Mouse (Mus musculus) adrenal gland, postnatal 25 days (tissue): ENCODE results near the gene Olfr109. TPM values are rescaled to one million over a fixed set of nuclear protein-coding genes. Genes with fewer than 3 reads are reported as not detected.

Source experiments
- DNase-seq: peaks from one replicate; pipeline ENCODE4 v3.0.0; 2021; ENCODE audit warnings: mixed read lengths
- long read RNA-seq: library from polyadenylated mRNA; stranded (forward); transcript quantifications from one replicate; pipeline ENCODE4 v2.0.0, GENCODE M21; 2021
- total RNA-seq: library from RNA; stranded (reverse); gene quantifications from 2 replicates; pipeline ENCODE4 v1.2.3, GENCODE M21; 2021

Gene Olfr109
- not detected in 2 replicates for total RNA-seq
- long read RNA-seq: 0 reads

- no peak for DNase-seq
Observed at GRCm38 (mm10) chr17:37458616-37459015, at the start of gene Olfr109. TSS of gene Olfr109 (plus strand) at chr17:37458916.

- DNase-seq: no peak
Observed at GRCm38 (mm10) chr17:37413380-37413779, 45.3 kb upstream of the Olfr109 start.

GRCm38 (mm10) chr17:37445180-37445579, 13.5 kb upstream of the Olfr109 start, which contains the start of gene Olfr108:
TSS of gene Olfr108 (plus strand) at chr17:37445480.
- DNase-seq: no peak

GRCm38 (mm10) chr17:37483452-37483851, 24.7 kb downstream of the Olfr109 start, which contains the start of gene H2-M2:
TSS of gene H2-M2 (minus strand) at chr17:37483552.
- no peak for DNase-seq

- no peak for DNase-seq
Observed at GRCm38 (mm10) chr17:37491930-37492518, 33.3 kb downstream of the Olfr109 start, which contains the start of gene Olfr110. TSS of gene Olfr110 (plus strand) at chr17:37492468.

GRCm38 (mm10) chr17:37507730-37508129, 49.0 kb downstream of the Olfr109 start, which contains the start of gene Olfr111:
TSS of gene Olfr111 (plus strand) at chr17:37508030.
- no peak for DNase-seq

Other genes starting within 250 kb of the Olfr109 start
- not detected in 2 replicates for gene Olfr95, start 245.8 kb upstream of the Olfr109 start, total RNA-seq
- not detected in 2 replicates for gene Olfr96, start 238.8 kb upstream of the Olfr109 start, total RNA-seq
- gene Olfr97, start 221.6 kb upstream of the Olfr109 start, total RNA-seq: not detected in 2 replicates
- gene Olfr98, start 195.2 kb upstream of the Olfr109 start, total RNA-seq: not detected in 2 replicates
- 2.6 and 5.4 TPM in 2 replicates for gene H2-M3, start 188.7 kb upstream of the Olfr109 start, total RNA-seq
- gene Olfr99, start 175.5 kb upstream of the Olfr109 start, total RNA-seq: not detected in 2 replicates
- not detected in 2 replicates for gene Olfr101, start 154.6 kb upstream of the Olfr109 start, total RNA-seq
- gene Olfr102, start 141.9 kb upstream of the Olfr109 start, total RNA-seq: not detected in 2 replicates
- gene Olfr103, start 119.2 kb upstream of the Olfr109 start, total RNA-seq: not detected in 2 replicates
- not detected in 2 replicates for gene Olfr104-ps, start 99.3 kb upstream of the Olfr109 start, total RNA-seq
- not detected in 2 replicates for gene Olfr105-ps, start 79.9 kb upstream of the Olfr109 start, total RNA-seq
- gene Olfr106-ps, start 68.5 kb upstream of the Olfr109 start, total RNA-seq: not detected in 2 replicates
- not detected in 2 replicates for gene Olfr107, start 59.7 kb upstream of the Olfr109 start, total RNA-seq
- gene Olfr108, start 13.4 kb upstream of the Olfr109 start, total RNA-seq: not detected in 2 replicates
- gene H2-M2, start 24.6 kb downstream of the Olfr109 start, total RNA-seq: not detected in 2 replicates
- not detected in 2 replicates for gene Olfr110, start 33.6 kb downstream of the Olfr109 start, total RNA-seq
- gene Olfr111, start 49.1 kb downstream of the Olfr109 start, total RNA-seq: 0.39 TPM in 1 of 2 replicates, not detected in the other
- gene Olfr112, start 110.5 kb downstream of the Olfr109 start, total RNA-seq: not detected in 2 replicates
- not detected in 2 replicates for gene Olfr113, start 118.7 kb downstream of the Olfr109 start, total RNA-seq
- gene Olfr114, start 133.8 kb downstream of the Olfr109 start, total RNA-seq: not detected in 2 replicates
- not detected in 2 replicates for gene Olfr115, start 168.2 kb downstream of the Olfr109 start, total RNA-seq
- not detected in 2 replicates for gene Olfr116, start 168.3 kb downstream of the Olfr109 start, total RNA-seq
- not detected in 2 replicates for gene Olfr117, start 204.9 kb downstream of the Olfr109 start, total RNA-seq
- not detected in 2 replicates for gene Olfr118, start 208.1 kb downstream of the Olfr109 start, total RNA-seq
- gene Olfr119, start 237.6 kb downstream of the Olfr109 start, total RNA-seq: not detected in 2 replicates